Mouse (Mus musculus) heart, adult 2 months (tissue): ENCODE measurements around the gene Col6a4. TPM values are rescaled to one million over a fixed set of nuclear protein-coding genes. Genes with fewer than 3 reads are reported as not detected.

Source experiments
- DNase-seq, 2 experiments: peaks; one replicate each; pipeline ENCODE4 v3.0.0; 2021
- H3K27ac ChIP-seq: fragments of 200-600 bp; 2 replicates; pipeline ENCODE4 v1.8.1; 2022
- H3K27me3 ChIP-seq: fragments of 200-500 bp; 2 replicates; pipeline ENCODE4 v1.6.1; 2012; ENCODE audit warnings: mild to moderate bottlenecking, low read length, inconsistent platforms, mixed read lengths; ENCODE audit not compliant: control insufficient read depth, insufficient read depth
- H3K36me3 ChIP-seq: fragments of 200-500 bp; 2 replicates; pipeline ENCODE4 v1.6.1; 2012; ENCODE audit warnings: low read length, inconsistent platforms; ENCODE audit not compliant: control insufficient read depth, insufficient read depth
- H3K4me1 ChIP-seq: fragments of 200-500 bp; 2 replicates; pipeline ENCODE4 v1.6.1; 2011; ENCODE audit warnings: low read length; ENCODE audit not compliant: control insufficient read depth, insufficient read depth
- H3K4me3 ChIP-seq: fragments of 200-600 bp; 2 replicates; pipeline ENCODE4 v1.8.1; 2022
- H3K79me2 ChIP-seq: fragments of 200-500 bp; replicated peaks from 2 replicates; pipeline ENCODE4 v1.6.1; 2012; ENCODE audit warnings: mild to moderate bottlenecking, inconsistent platforms, low read length, moderate library complexity, mixed read lengths; ENCODE audit not compliant: control insufficient read depth, insufficient read depth
- H3K9ac ChIP-seq: fragments of 200-500 bp; 2 replicates; pipeline ENCODE4 v1.6.1; 2012; ENCODE audit warnings: low read depth, mild to moderate bottlenecking, control low read depth, inconsistent platforms, low read length, mixed read lengths
- CTCF ChIP-seq: fragments of 200-600 bp; IDR thresholded peaks from 2 replicates; pipeline ENCODE4 v1.8.1; 2022; ENCODE audit warnings: antibody characterized with exemption, mild to moderate bottlenecking, moderate library complexity
- EP300 ChIP-seq: fragments of 200-500 bp; IDR thresholded peaks from 2 replicates; pipeline ENCODE4 v1.6.1; 2011; ENCODE audit warnings: low read depth, low read length, control low read depth; ENCODE audit not compliant: insufficient read depth
- POLR2A ChIP-seq: fragments of 200-500 bp; IDR thresholded peaks from 2 replicates; pipeline ENCODE4 v1.6.1; 2011; ENCODE audit warnings: mild to moderate bottlenecking, low read depth, low read length, control low read depth; ENCODE audit not compliant: insufficient read depth
- WGBS: fragments of 180-500 bp; shearing (Covaris S2); methylation state at CpG from one replicate; pipeline ENCODE4 v1.1.7; 2018; 5-methylcytosine and 5-hydroxymethylcytosine counted together
- intact Hi-C: fragments of 180-260 bp; cut with DNase I; formaldehyde crosslinking; loops from one replicate; pipeline ENCODE4 v1.15.1; 2025
- polyA plus RNA-seq: library from polyadenylated mRNA; depleted of rRNA; stranded (reverse); fragments of >200 nt; gene quantifications from 2 replicates; pipeline ENCODE4 v1.2.3, GENCODE M21; 2012
- total RNA-seq, 2 experiments: library from RNA; stranded (reverse); gene quantifications; 2 replicates each; pipeline ENCODE4 v1.2.3; 2021

Col6a4 gene
- total and polyA plus RNA-seq, 3 experiments = not detected

DNA sequence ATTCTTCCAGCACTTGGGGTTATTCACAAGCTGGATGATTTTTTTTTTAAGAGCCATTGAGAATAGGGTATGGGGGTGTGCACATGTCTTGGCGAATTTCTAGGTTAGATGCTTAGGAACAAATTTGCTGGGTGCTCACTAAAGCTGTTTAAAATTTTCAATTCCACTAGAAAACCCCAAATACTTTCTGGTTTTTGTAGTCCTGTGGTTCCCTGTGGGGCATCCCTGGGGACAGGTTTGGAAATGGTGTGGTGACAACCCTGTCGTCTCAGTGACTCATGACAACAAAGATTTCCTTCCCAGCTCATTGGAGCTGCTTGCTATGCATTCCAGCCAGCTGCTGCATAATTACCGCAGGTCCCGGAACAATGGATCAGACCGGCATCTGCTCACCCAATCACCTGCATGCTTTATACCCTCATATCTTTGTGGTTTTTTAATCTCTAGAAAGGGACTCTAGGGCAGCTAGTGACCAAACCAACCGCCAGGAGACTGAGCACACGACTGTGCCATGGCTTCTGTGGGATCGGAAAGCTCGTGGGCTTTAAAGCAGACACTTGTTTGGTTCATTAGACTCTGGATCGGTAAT, 111.6 kb downstream of the Col6a4 start:
- no peak for DNase-seq
- no peak overlapping the region for H3K27ac ChIP-seq
- H3K4me3 ChIP-seq = no peak overlapping the region
- H3K9ac ChIP-seq = no peak overlapping the region
- no peaks in the 10 kb centered on the region for H3K36me3 ChIP-seq
- intact Hi-C loops = no loop called here
- no peak for TF ChIP-seq POLR2A
- TF ChIP-seq CTCF = no peak
- TF ChIP-seq EP300 = no peak
- H3K27me3 ChIP-seq = no peaks in the 10 kb centered on the region
- 32% methylated on average over 10 of the region's 10 CpGs for WGBS
- no peaks in the 10 kb centered on the region for H3K79me2 ChIP-seq
- H3K4me1 ChIP-seq = no peaks in the 10 kb centered on the region

DNA sequence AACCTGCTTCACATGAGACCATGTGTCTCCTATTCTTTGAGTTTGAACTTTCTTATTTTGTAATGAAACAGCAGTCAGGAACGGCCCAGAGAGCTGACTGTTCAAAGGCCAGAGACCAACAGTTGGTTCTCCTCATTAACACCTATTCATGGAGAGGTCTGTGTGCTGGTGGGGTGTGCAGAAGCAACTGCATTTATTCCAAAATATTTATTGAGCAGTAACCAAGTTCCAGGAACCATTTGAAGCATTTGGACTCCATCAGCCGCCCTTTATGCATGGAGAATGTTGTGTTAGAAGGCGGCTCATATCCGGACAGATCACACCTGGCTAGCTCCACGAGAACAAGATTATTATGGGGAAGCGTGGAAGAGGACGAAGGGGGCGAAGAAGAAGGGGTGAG, 118.1 kb downstream of the Col6a4 start:
- no peaks in the 10 kb centered on the region for H3K27me3 ChIP-seq
- no peak overlapping the region for H3K9ac ChIP-seq
- TF ChIP-seq CTCF (no peak), EP300 (no peak), POLR2A (no peak)
- no peaks in the 10 kb centered on the region for H3K79me2 ChIP-seq
- H3K4me3 ChIP-seq = no peak overlapping the region
- no peak overlapping the region for H3K27ac ChIP-seq
- 79% methylated on average over 8 of the region's 8 CpGs for WGBS
- no peak for DNase-seq
- no peaks in the 10 kb centered on the region for H3K4me1 ChIP-seq
- no peaks in the 10 kb centered on the region for H3K36me3 ChIP-seq
- intact Hi-C loops = no loop called here

- no peak for DNase-seq
- Histone ChIP-seq H3K4me3 (no peak overlapping the region), H3K79me2 (no peaks in the 10 kb centered on the region), H3K27ac (no peak overlapping the region), H3K36me3 (no peaks in the 10 kb centered on the region), H3K4me1 (no peaks in the 10 kb centered on the region), H3K9ac (no peak overlapping the region), H3K27me3 (no peaks in the 10 kb centered on the region)
- TF ChIP-seq POLR2A = no peak
- no peak for TF ChIP-seq EP300
- no peak for TF ChIP-seq CTCF
- intact Hi-C loops = no loop called here
- 25% methylated on average over 13 of the region's 13 CpGs for whole genome bisulfite sequencing
Observed at GRCm38 (mm10) chr9:105976871-105977270, 119.7 kb downstream of the Col6a4 start.

GRCm38 (mm10) chr9:105976314-105976713, 120.3 kb downstream of the Col6a4 start:
- Histone ChIP-seq H3K4me1 (no peaks in the 10 kb centered on the region), H3K36me3 (no peaks in the 10 kb centered on the region), H3K9ac (no peak overlapping the region), H3K4me3 (no peak overlapping the region), H3K79me2 (no peaks in the 10 kb centered on the region), H3K27ac (no peak overlapping the region), H3K27me3 (no peaks in the 10 kb centered on the region)
- TF ChIP-seq CTCF (no peak), POLR2A (no peak), EP300 (no peak)
- intact Hi-C loops = no loop called here
- DNase-seq = no peak
- WGBS = 47% methylated on average over 6 of the region's 6 CpGs

DNA sequence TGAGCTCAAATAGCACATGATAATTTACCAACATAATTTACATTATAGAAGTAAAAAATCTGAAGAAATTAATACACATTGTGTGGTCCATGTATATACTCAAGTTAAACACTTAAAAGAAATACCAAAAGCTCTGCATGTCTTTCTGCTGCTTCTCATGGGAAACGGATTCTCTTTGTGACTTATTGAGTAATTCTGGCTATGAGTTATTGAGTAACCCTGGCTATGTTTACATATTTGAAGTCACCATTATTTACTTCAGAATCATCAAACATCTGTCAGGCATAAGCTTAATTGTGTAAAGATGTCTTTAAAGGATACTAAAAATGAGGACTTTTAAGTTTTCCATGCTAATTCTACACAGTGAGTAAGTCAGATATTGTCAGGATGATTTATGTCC, 122.8 kb downstream of the Col6a4 start:
- no peak for TF ChIP-seq CTCF
- no peak for TF ChIP-seq EP300
- TF ChIP-seq POLR2A = no peak
- DNase-seq = no peak
- 86% methylated on average over 1 of the region's 1 CpGs for WGBS
- Histone ChIP-seq H3K9ac (no peak overlapping the region), H3K36me3 (no peaks in the 10 kb centered on the region), H3K27ac (no peak overlapping the region), H3K79me2 (no peaks in the 10 kb centered on the region), H3K27me3 (no peaks in the 10 kb centered on the region; the same call in 1 of the 2 replicates), H3K4me1 (no peaks in the 10 kb centered on the region), H3K4me3 (no peak overlapping the region)
- intact Hi-C loops = no loop called here

DNA sequence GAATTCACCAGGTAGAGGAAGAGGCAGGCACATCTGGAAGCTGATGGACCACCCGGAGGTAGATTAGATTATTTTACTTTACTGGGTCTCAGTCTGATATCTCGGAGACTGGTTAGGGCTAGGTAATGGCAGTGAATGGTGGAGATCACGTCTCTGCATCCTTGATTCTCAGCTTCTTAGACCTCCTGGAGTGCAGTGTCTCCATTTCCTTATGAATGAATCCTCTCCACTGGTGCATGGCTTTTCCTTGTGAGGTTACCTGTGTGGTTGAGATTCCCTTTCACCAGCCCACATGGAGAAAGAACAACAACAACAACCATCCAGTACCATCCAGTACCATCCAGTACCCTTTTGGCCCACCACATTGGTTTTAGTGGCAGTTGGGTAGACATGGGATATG, 124.6 kb downstream of the Col6a4 start:
- H3K4me1 ChIP-seq = no peaks in the 10 kb centered on the region
- WGBS = 84% methylated on average over 3 of the region's 3 CpGs
- H3K79me2 ChIP-seq = no peaks in the 10 kb centered on the region
- H3K36me3 ChIP-seq = no peaks in the 10 kb centered on the region
- no peak for DNase-seq
- H3K4me3 ChIP-seq = no peak overlapping the region
- TF ChIP-seq CTCF (no peak), EP300 (no peak), POLR2A (no peak)
- intact Hi-C loops = no loop called here
- no peak overlapping the region for H3K9ac ChIP-seq
- H3K27me3 ChIP-seq = no peaks in the 10 kb centered on the region; the same call in 1 of the 2 replicates
- no peak overlapping the region for H3K27ac ChIP-seq

DNA sequence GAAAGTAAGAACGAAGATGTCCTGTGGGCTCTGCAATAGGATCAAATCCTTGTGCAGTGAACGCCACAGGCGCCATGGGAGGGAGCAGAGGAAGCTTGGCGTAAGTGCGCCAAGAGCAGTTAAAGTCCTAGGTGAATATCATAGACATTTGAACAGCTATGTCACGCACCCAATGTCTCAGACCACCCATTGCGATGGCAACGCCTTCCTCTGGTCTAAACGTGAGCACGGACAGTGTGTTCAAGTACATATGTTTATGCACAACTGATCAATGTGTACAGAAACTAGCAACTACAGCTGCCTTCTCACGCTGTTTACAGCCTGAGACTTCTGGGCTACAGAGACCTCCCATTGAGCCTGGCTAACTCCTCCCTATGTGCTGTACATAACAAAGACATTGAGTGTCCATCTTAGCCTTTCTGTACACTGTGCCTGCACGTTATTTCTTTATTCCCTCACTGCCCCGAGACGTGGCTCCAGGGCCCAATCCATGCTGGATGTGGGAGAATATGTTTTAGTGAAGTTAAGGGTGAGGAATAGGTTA, 125.2 kb downstream of the Col6a4 start:
- no peak for TF ChIP-seq EP300
- no peak for TF ChIP-seq POLR2A
- no peak for TF ChIP-seq CTCF
- intact Hi-C loops = no loop called here
- no peak for DNase-seq
- Histone ChIP-seq H3K36me3 (no peaks in the 10 kb centered on the region), H3K9ac (no peak overlapping the region), H3K27me3 (no peaks in the 10 kb centered on the region; the same call in 1 of the 2 replicates), H3K27ac (no peak overlapping the region), H3K4me1 (no peaks in the 10 kb centered on the region), H3K79me2 (no peaks in the 10 kb centered on the region), H3K4me3 (no peak overlapping the region)
- WGBS = 88% methylated on average over 14 of the region's 14 CpGs
